Mouse (Mus musculus) megakaryocyte, embryonic 14.5 days (primary cell): ENCODE measurements around the gene Acer3.

ENCODE experiments used
- FLI1 ChIP-seq: IDR thresholded peaks from 2 replicates; pipeline ENCODE4 v1.6.1; 2012; ENCODE audit warnings: low read length, inconsistent platforms, mixed read lengths
- GATA1 ChIP-seq: IDR thresholded peaks from 3 replicates; pipeline ENCODE4 v1.6.1; 2012; ENCODE audit warnings: mixed read lengths, low read length, inconsistent platforms, borderline replicate concordance

DNA sequence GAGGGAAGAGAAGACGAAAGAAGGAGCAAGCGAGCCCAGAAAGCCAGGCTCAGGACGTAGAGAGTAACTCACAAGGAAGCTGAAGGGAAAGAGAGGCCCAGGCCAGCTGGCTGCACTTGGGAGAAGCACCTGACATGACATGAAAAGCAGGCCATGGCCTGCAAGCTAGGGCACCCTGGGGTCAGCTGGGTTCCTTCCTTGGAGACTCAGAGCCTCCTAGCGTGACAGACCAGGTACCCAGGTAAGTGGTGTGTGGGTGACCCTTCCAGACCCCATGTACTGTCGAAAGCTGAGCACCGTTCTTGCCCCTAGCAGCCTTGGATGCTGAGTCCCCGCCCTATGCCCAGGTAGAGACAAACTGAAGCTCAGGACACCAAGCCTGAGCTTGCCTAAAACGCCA is 148.3 kb downstream of the Acer3 start:
- no peak for TF ChIP-seq GATA1
- no peak for TF ChIP-seq FLI1
